Mouse (Mus musculus) limb, embryonic 14.5 days (tissue): ENCODE results near the gene 9930021J03Rik. TPM values are rescaled to one million over a fixed set of nuclear protein-coding genes. Genes with fewer than 3 reads are reported as not detected.

ENCODE experiments used
- ATAC-seq: fragments of 200-750 bp; cut with Nextera tagmentation; 2 replicates; pipeline ENCODE4 v1.8.0; 2017; ENCODE audit warnings: low read depth, moderate number of reproducible peaks, moderate TSS enrichment; ENCODE audit not compliant: low FRiP score
- DNase-seq: peaks from one replicate; pipeline ENCODE4 v3.0.0-alpha.2; 2015; ENCODE audit warnings: low spot score
- H3K27ac ChIP-seq: fragments of 300-500 bp; sonication (generic); replicated peaks from 2 replicates; pipeline ENCODE4 v1.5.1; 2014; ENCODE audit warnings: low read depth, mild to moderate bottlenecking, low read length, moderate library complexity, mixed read lengths
- H3K27me3 ChIP-seq: fragments of 300-500 bp; sonication (generic); 2 replicates; pipeline ENCODE4 v1.6.1; 2014; ENCODE audit warnings: low read length, mixed read lengths; ENCODE audit not compliant: control insufficient read depth, insufficient read depth
- H3K36me3 ChIP-seq: fragments of 300-500 bp; sonication (generic); 2 replicates; pipeline ENCODE4 v1.6.1; 2014; ENCODE audit warnings: mild to moderate bottlenecking, low read length, moderate library complexity, mixed read lengths; ENCODE audit not compliant: control insufficient read depth, insufficient read depth
- H3K4me1 ChIP-seq: fragments of 300-500 bp; sonication (generic); 2 replicates; pipeline ENCODE4 v1.6.1; 2014; ENCODE audit warnings: antibody characterized with exemption, low read length, mixed read lengths; ENCODE audit not compliant: control insufficient read depth, insufficient read depth
- H3K4me2 ChIP-seq: fragments of 300-500 bp; sonication (generic); replicated peaks from 2 replicates; pipeline ENCODE4 v1.6.1; 2014; ENCODE audit warnings: low read depth, mild to moderate bottlenecking, low read length, moderate library complexity; ENCODE audit not compliant: severe bottlenecking
- H3K4me3 ChIP-seq: fragments of 300-500 bp; sonication (generic); replicated peaks from 2 replicates; pipeline ENCODE4 v1.5.1; 2014; ENCODE audit warnings: low read length
- H3K9ac ChIP-seq: fragments of 300-500 bp; sonication (generic); 2 replicates; pipeline ENCODE4 v1.6.1; 2014; ENCODE audit warnings: mild to moderate bottlenecking, low read depth, low read length, moderate library complexity; ENCODE audit not compliant: severe bottlenecking
- H3K9me3 ChIP-seq: fragments of 300-500 bp; sonication (generic); 2 replicates; pipeline ENCODE4 v1.6.1; 2016; ENCODE audit warnings: low read length; ENCODE audit not compliant: control insufficient read depth
- POLR2A ChIP-seq: fragments of 200-500 bp; IDR thresholded peaks from 2 replicates; pipeline ENCODE4 v1.8.0; 2012; ENCODE audit warnings: inconsistent platforms, mild to moderate bottlenecking, moderate library complexity, borderline replicate concordance; ENCODE audit not compliant: insufficient read depth, insufficient read length; ENCODE audit errors: extremely low read depth
- WGBS: fragments of 180-500 bp; shearing (Covaris S2); extraction: QIAGEN DNeasy Blood & Tissue Kit; methylation state at CpG from one replicate; pipeline ENCODE4 v1.1.7; 2014; 5-methylcytosine and 5-hydroxymethylcytosine counted together
- polyA plus RNA-seq, 2 experiments: library from polyadenylated mRNA; depleted of rRNA in 1 of 2; stranded (reverse) in 1 of 2; unstranded in 1 of 2; fragments of >200 nt; fragmentation: Nextera tagmentation in 1 of 2; extraction: Ambion mirVana in 1 of 2; gene quantifications; 2 replicates each; pipeline versions ENCODE4 v1.2.1 to v1.2.3; 2012 to 2014

Gene 9930021J03Rik
- polyA plus RNA-seq, 2 experiments, result 8.5 to 23.0 TPM

DNA sequence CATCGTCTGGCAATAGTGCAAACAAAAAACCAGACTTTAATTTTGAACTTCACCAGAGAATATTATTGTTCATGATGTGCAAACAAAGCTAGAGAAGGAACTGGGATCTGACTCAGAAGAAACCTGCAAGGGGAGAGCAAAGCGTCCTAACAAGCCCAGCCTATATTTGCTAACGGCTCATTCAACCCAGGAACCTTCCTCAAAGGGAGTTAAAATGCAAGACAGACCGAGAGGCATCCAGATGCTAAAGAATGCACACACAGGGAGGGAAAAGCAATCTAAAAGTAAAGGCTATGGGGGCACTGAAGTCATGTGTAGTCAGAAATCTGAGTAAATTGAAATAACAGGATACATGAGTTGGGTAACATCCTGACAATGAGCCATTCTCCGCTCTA, 37.8 kb upstream of the 9930021J03Rik start:
- Histone ChIP-seq H3K4me3 (no peak overlapping the region), H3K9ac (no peak overlapping the region), H3K27ac (no peak overlapping the region)

GRCm38 (mm10) chr19:29842973-29843372, 37.2 kb upstream of the 9930021J03Rik start:
- WGBS, result 37% methylated on average over 8 of the region's 8 CpGs
- H3K4me2 ChIP-seq, result no peak overlapping the region
- H3K9ac ChIP-seq, result no peak overlapping the region
- no peak overlapping the region for H3K4me3 ChIP-seq
- H3K4me1 ChIP-seq, result no peaks in the 10 kb centered on the region
- no peaks in the 10 kb centered on the region for H3K27me3 ChIP-seq
- ATAC-seq (no peak), DNase-seq (no peak)
- H3K36me3 ChIP-seq, result no peaks in the 10 kb centered on the region
- no peaks in the 10 kb centered on the region for H3K9me3 ChIP-seq
- H3K27ac ChIP-seq, result no peak overlapping the region
- no peak for TF ChIP-seq POLR2A

More for the DNA sequence above, 37.8 kb upstream of the 9930021J03Rik start:
- TF ChIP-seq POLR2A, result no peak
- H3K27me3 ChIP-seq, result no peaks in the 10 kb centered on the region
- DNase-seq (peak; percentile 41), ATAC-seq (no peak)
- H3K4me2 ChIP-seq, result no peak overlapping the region
- no peaks in the 10 kb centered on the region for H3K36me3 ChIP-seq
- 33% methylated on average over 5 of the region's 5 CpGs for WGBS
- H3K9me3 ChIP-seq, result no peaks in the 10 kb centered on the region
- no peaks in the 10 kb centered on the region for H3K4me1 ChIP-seq

DNA sequence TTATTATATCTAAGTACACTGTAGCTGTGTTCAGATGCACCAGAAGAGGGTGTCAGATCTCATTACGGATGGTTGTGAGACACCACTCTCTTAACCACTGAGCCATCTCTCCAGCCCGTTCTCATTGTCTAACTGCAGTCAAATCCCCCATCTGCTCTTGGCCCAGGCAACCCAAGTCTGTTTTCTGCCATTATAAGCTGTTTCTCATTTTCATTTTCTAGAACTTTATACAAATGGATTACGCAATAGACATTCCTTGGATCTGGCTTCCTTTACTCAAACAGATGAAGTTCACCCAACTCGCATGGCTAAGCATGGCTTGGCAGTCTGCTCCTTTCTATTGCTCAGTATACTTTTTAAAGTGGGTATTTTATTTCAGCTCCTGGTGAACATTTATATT, 34.9 kb upstream of the 9930021J03Rik start:
- Histone ChIP-seq H3K4me2 (no peak overlapping the region), H3K4me1 (no peaks in the 10 kb centered on the region), H3K4me3 (no peak overlapping the region), H3K27me3 (no peaks in the 10 kb centered on the region), H3K36me3 (no peaks in the 10 kb centered on the region), H3K27ac (no peak overlapping the region), H3K9ac (no peak overlapping the region), H3K9me3 (no peaks in the 10 kb centered on the region)
- 75% methylated on average over 4 of the region's 4 CpGs for WGBS
- DNase-seq, result no peak
- TF ChIP-seq POLR2A, result no peak
- no peak for ATAC-seq

GRCm38 (mm10) chr19:29838636-29839135, 32.9 kb upstream of the 9930021J03Rik start:
- no peak overlapping the region for H3K4me2 ChIP-seq
- 84% methylated on average over 3 of the region's 3 CpGs for WGBS
- H3K27me3 ChIP-seq, result no peaks in the 10 kb centered on the region
- no peak for DNase-seq
- H3K36me3 ChIP-seq, result no peaks in the 10 kb centered on the region
- no peak overlapping the region for H3K4me3 ChIP-seq
- no peak for ATAC-seq
- no peak overlapping the region for H3K27ac ChIP-seq
- no peak for TF ChIP-seq POLR2A
- H3K9ac ChIP-seq, result no peak overlapping the region
- H3K9me3 ChIP-seq, result no peaks in the 10 kb centered on the region
- H3K4me1 ChIP-seq, result no peaks in the 10 kb centered on the region

- Histone ChIP-seq H3K36me3 (no peaks in the 10 kb centered on the region), H3K27ac (no peak overlapping the region), H3K27me3 (no peaks in the 10 kb centered on the region), H3K4me3 (no peak overlapping the region), H3K4me2 (no peak overlapping the region), H3K4me1 (no peaks in the 10 kb centered on the region), H3K9me3 (no peaks in the 10 kb centered on the region), H3K9ac (no peak overlapping the region)
- ATAC-seq, result no peak
- TF ChIP-seq POLR2A, result no peak
- DNase-seq, result no peak
- WGBS, result 57% methylated on average over 1 of the region's 1 CpGs
Measured at GRCm38 (mm10) chr19:29838171-29838570, 32.4 kb upstream of the 9930021J03Rik start.

DNA sequence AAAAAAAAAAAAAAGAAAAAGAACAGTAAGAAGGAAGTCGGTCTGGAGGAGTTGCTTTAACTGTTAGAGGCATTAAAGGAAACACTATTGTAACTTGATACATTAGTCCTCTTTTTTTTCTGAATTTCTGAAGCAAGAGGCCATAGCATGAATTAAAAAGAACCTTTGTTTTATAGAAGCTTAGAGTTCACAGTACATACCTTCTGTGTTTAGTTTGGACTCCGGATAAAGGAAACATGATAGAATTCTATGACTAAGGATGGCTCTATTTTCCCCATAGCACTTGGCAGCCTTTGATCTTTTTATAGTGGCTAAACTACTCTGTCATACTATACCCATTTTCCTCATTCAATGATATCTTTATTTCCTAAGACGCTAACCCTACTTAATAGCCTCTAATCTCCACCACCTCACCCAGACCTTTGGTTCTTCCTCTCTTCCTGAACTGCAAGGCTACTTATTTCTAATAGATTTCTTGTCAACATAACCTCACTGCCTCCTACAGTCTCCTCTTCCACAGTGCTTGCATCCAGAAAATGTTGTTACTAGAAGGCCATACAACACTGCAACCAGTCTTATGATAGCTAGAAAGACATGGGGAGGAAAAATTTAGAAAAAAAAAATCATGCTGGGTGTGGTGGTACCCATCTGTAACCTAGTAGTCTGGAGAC, 29.7 kb upstream of the 9930021J03Rik start:
- ATAC-seq, result no peak
- WGBS, result 40% methylated on average over 3 of the region's 3 CpGs
- no peak overlapping the region for H3K4me3 ChIP-seq
- no peaks in the 10 kb centered on the region for H3K36me3 ChIP-seq
- DNase-seq, result no peak
- no peaks in the 10 kb centered on the region for H3K4me1 ChIP-seq
- H3K27ac ChIP-seq, result no peak overlapping the region
- H3K4me2 ChIP-seq, result no peak overlapping the region
- no peak overlapping the region for H3K9ac ChIP-seq
- H3K9me3 ChIP-seq, result no peaks in the 10 kb centered on the region
- no peaks in the 10 kb centered on the region for H3K27me3 ChIP-seq
- no peak for TF ChIP-seq POLR2A
